Mouse (Mus musculus) urinary bladder, postnatal 14 days (tissue): ENCODE data around the gene Hic1.
"Not testable (repeated sequence)": the region's sequence is repeated elsewhere in the genome, so short reads cannot be mapped to it uniquely, and the experiment has no call there.

ENCODE experiments used
- DNase-seq: peaks from one replicate; pipeline ENCODE4 v3.0.0; 2021; ENCODE audit warnings: low spot score

The Hic1 gene

DNA sequence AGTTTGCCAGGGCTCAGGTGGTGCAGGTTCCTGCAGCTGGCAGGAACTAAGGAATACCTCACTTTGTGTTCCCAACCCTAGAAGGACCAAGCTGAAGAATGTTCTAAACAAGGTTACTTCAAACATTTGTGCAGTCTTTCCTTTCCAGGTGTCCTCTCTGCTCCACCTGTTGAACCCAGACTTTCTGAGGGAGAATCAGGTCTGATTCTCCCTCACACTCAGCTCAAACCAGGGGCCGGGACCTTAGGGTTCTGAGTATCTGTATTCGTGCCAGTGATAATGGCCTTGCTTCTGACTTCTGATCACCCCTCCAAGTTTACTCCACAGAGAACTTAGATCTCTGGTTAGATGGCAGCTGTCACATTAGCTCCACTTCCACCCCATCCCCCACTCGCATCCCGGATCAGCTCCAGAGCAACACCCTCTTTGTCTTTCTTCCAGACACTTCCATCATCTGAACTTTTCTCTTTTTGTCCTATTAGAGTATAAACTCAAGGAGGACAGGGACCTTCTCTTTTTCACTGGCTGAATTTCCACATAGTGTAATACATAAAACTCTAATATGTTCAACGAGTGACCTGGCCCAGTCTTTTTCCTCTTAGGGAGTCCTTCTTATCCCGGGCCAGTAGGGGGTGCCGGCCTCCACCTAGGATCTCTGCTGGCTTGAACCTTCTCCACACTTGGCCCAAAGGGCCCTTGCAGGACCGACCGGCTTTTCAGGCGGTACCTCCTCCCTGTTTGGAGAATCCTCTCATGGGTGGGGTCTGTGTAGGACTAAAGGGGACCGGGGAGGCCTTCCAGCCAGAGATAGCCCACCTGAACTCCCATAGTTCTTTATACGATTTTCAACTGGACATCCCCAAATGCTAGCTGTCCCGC lies 23.3 kb upstream of the Hic1 start:
- peak; percentile 91 for DNase-seq

GRCm38 (mm10) chr11:75191841-75192240 lies 22.5 kb upstream of the Hic1 start:
- no peak for DNase-seq

- DNase-seq = no peak
Measured at GRCm38 (mm10) chr11:75190905-75191441, 21.7 kb upstream of the Hic1 start, which contains the start of gene Dph1. TSS of gene Dph1 (minus strand) at chr11:75191241.

DNA sequence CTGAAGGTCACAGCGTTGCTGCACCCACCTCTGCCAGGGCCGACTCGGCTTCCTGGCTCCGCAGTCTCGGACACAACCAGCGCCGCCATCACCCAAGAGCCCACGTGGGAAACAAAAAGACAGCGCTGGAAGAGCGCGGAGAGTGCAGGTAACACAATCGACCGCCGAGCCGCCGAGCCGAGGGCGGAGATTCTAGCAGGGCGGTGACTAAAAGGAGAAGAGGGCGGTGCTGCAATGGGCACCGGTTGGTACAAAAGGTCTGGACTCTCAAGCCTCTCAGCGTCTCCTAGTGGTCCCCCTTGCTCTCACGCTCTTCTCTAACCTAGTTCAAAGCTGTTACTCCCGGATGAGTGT lies 21.0 kb upstream of the Hic1 start:
- DNase-seq = peak; percentile 86

- DNase-seq = no peak
Measured at GRCm38 (mm10) chr11:75189713-75190370, 20.5 kb upstream of the Hic1 start.

DNA sequence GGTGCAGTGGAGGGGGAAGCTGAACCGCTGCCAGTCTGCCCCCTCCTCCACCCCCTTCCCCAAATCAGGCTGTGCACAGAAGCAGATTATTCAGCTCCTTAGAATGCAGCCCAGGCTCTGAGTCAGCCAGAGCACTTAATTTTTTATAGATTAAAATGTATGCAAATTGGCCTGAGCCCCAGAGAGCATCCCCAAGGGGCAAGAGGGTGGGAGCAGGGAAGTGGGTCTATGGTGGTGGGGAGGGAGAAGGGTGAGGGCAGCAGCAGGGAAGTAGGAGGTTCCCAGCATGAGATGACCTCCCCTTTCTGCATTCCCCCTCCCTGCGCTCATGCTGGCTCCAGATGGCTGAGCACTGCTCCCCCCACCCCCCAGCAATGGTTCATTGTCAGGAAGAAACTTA lies 15.7 kb upstream of the Hic1 start:
- no peak for DNase-seq

GRCm38 (mm10) chr11:75184573-75184972 lies 15.3 kb upstream of the Hic1 start:
- DNase-seq = no peak

- no peak for DNase-seq
Measured at GRCm38 (mm10) chr11:75183917-75184570, 14.7 kb upstream of the Hic1 start.

GRCm38 (mm10) chr11:75178672-75179208 lies 9.4 kb upstream of the Hic1 start, which contains the start of gene Ovca2:
TSS of gene Ovca2 (minus strand) at chr11:75178835.
- peak; percentile 90 for DNase-seq

DNA sequence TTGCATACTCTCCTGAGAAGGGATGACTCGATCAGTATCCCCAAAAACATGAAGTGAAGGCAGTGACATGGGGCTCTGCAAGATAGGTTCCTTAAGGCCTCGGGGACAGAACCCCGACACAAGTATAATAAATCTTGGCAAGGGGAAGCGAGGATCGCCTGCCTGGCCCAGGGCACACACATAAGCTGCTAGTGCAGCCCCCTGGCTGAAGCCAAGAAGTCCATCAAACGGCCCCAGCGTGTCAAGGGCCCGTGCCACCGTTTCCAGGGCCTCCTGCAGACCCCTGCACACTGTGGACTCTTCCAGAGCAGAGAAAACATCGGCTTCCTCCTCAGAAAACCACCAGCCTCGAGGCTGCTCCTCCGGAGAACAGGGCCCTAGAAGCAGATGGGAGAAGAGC lies 8.7 kb upstream of the Hic1 start:
- DNase-seq = no peak

- DNase-seq = not testable (repeated sequence)
Measured at GRCm38 (mm10) chr11:75174574-75174973, 5.3 kb upstream of the Hic1 start.

DNA sequence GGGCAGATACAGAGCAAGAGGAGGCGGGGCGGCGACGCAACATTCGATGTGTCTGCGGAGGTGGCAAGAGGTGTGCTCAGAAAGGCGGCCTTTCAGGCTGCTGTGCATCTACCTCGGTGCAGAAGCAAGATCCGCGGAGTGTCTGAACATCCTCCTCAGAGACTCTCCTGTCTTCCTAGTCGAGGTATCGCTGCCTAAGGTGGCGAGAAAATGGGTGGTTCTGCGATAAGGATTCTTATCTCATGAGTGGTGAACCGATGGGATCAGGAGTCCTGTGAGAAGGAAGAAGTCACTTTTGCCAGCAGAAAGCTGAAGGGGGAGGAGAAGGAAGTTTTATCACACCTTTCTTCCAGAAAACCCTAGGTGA lies 4.5 kb upstream of the Hic1 start:
- no peak for DNase-seq

DNA sequence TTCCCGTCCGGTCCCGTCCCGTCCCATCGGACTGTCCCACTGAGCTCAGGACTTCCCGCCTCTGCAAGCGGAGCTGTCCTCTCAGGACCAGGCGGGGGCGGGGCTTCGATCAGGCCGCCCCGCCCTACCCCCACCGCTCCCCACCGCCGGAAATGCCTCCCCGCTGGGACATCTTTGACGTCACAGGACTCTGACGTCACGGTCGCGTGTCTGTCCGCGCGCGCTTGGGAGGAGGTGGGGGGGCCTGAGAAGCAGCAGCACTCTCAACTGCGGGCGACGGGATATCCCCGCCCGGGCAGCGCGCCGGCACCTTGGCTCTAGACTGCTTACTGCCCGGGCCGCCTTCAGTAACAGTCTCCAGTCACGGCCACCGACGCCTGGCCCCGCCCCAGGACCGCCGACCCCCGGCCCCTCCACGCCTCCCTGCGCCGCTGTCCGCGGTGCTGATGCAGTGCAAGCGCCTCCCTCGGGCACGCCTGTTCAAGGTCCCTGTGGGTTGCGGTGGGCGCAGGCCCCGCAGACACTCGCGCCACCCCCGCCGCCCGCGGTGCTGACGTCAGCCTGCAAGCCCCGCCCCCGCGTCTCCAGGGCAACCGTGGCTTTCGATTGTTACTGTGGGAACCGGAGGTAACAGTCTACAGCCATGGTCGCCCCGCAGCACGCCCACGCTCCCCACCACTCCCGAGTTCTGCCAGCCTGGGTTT lies 3.9 kb upstream of the Hic1 start:
- DNase-seq = peak; percentile 79

- DNase-seq = no peak
Measured at GRCm38 (mm10) chr11:75172151-75173094, 3.1 kb upstream of the Hic1 start.

DNA sequence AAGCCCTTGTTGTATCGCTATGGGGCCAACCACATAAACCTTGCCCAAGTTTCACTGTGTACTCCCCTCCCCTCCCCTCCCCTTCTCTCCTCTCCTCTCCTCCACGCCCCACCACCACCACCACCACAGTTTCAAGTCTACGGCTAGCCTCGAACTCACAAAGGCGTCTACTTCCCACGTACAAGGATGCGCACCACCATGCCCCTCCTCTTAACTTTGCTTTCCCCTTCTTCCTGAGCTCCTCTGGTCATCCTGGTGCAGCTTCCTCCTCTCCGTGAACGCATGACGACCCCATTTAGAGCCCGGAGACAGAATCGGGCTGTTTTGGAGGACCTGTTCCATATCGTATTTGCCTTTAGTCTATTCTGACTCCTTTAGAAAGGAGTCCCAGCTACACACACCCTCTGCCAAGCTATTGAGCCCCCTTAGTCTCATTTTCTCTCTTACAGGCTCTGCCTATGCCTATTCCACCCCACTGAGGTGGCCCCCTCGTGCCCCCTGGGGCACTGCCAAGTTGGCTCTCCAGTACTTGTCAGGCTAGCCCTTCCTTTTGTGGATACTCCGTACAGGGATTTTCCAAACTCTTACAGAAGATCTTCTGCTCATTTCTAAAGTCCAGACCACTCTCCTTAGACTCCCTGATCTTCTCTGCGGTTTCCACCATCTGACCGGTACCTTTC lies 2.0 kb upstream of the Hic1 start:
- no peak for DNase-seq

DNA sequence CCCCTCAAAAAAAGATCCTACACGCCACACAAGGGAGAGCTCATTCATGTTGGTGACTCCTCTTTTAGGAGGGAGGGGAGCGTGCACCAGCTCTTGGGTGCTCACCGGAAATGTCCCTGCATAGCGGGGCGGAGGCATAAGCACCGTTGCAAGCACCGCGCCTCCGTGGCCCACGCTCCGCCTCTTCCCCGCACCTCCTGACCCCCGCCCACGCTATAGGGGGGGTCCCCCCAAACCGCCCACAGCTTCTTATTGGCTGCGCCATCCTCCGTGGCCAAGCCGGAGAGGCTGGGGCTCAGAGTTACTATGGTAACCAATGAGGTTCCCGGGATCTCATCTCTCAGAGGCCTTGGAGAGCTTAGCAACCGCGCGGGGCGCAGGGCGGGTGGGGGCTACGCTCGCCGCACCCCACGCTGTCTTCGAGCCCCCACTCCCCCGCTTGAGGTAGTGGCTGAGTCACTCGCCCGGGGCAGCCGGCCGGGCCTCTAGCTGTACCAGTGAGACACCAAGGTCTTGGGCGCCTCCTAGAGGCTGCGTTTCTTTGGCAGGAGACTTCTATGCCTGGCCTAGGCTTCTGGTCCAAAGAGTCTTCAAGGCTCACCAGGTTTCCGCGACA lies 925 bp upstream of the Hic1 start:
- peak; percentile 96 for DNase-seq

DNA sequence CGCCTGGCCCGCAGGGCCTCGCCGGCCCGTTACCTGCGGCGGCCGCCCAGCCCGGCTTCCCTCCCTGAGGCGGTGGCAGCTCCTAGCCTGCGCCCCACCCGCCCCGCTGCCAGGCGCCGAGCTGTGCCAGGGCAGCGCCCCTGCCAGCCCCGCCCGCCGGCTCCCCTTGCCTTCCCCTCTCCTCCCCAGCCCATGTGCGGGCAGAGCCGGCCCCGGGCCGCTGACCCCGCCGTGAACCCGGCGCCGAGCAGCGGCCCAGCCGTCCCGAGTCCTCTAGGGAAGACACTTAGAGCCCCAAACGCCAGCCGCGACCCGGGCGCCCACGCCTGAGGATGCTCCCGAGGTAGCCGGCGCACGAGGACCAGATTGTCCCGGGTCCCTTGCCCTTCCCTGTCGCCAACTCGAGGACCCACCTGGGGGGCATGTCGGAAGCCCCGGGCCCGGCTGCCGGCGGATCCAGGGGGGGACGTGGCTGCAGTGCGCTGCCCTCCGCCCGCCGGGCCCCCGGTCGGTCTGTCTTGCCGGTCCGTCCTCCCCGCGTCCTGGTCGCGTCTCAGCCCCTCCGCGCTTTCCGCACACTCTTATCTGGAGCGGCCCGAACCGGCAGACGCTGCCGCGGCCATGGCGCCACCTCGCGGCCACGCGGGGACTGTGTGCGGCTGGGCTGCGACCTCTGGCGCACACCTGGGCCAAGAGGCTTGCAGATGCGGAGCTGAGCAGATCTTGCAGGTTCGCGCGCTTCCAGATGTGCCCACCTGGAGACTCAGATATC lies 543 bp downstream of the Hic1 start:
- DNase-seq = peak; percentile 90

GRCm38 (mm10) chr11:75167643-75168589 lies 1.4 kb downstream of the Hic1 start:
- no peak for DNase-seq
